Mouse (Mus musculus) ES-Bruce4 (cell line): ENCODE data around the gene Ccsap. TPM values are rescaled to one million over a fixed set of nuclear protein-coding genes. Genes with fewer than 3 reads are reported as not detected.
A peak's percentile ranks its signal among the peaks of the same experiment; 100 is the strongest.

Source experiments
- H3K27ac ChIP-seq: 2 replicates; pipeline ENCODE4 v1.5.1; 2012; ENCODE audit warnings: low read length, inconsistent platforms; ENCODE audit not compliant: insufficient read depth
- H3K27me3 ChIP-seq: 2 replicates; pipeline ENCODE4 v1.6.1; 2012; ENCODE audit warnings: mild to moderate bottlenecking, low read length, inconsistent platforms; ENCODE audit not compliant: control insufficient read depth, poor library complexity, insufficient read depth, severe bottlenecking
- H3K36me3 ChIP-seq: 2 replicates; pipeline ENCODE4 v1.6.1; 2012; ENCODE audit warnings: inconsistent platforms, mild to moderate bottlenecking, low read length, moderate library complexity; ENCODE audit not compliant: control insufficient read depth, poor library complexity, insufficient read depth, severe bottlenecking
- H3K4me1 ChIP-seq: one replicate; pipeline ENCODE4 v1.8.1; 2011; ENCODE audit warnings: low read length; ENCODE audit not compliant: control insufficient read depth, insufficient read depth
- H3K4me3 ChIP-seq: 2 replicates; pipeline ENCODE4 v1.5.1; 2011; ENCODE audit warnings: low read depth, mild to moderate bottlenecking, low read length
- H3K9ac ChIP-seq: 2 replicates; pipeline ENCODE4 v1.6.1; 2012; ENCODE audit warnings: low read depth, mild to moderate bottlenecking, inconsistent platforms; ENCODE audit not compliant: poor library complexity, severe bottlenecking
- H3K9me3 ChIP-seq: replicated peaks from 2 replicates; pipeline ENCODE4 v1.6.1; 2012; ENCODE audit warnings: mild to moderate bottlenecking, low read length, inconsistent platforms; ENCODE audit not compliant: control insufficient read depth, poor library complexity, insufficient read depth, severe bottlenecking
- CTCF ChIP-seq: IDR thresholded peaks from one replicate; pipeline ENCODE4 v1.8.1; 2011; ENCODE audit warnings: low read depth, low read length
- EP300 ChIP-seq: IDR thresholded peaks from 2 replicates; pipeline ENCODE4 v1.6.1; 2011; ENCODE audit warnings: low read depth, low read length; ENCODE audit not compliant: insufficient read depth
- POLR2A ChIP-seq: IDR thresholded peaks from one replicate; pipeline ENCODE4 v1.8.1; 2011; ENCODE audit warnings: low read length; ENCODE audit not compliant: insufficient read depth
- polyA plus RNA-seq: library from polyadenylated mRNA; stranded (reverse); fragments of >200 nt; gene quantifications from 2 replicates; pipeline ENCODE4 v1.2.4, GENCODE M21; 2011; ENCODE audit warnings: low read depth; ENCODE audit not compliant: missing spikeins, insufficient read depth, insufficient read length

Ccsap gene
- polyA plus RNA-seq, 1 experiment: 6.6 TPM

DNA sequence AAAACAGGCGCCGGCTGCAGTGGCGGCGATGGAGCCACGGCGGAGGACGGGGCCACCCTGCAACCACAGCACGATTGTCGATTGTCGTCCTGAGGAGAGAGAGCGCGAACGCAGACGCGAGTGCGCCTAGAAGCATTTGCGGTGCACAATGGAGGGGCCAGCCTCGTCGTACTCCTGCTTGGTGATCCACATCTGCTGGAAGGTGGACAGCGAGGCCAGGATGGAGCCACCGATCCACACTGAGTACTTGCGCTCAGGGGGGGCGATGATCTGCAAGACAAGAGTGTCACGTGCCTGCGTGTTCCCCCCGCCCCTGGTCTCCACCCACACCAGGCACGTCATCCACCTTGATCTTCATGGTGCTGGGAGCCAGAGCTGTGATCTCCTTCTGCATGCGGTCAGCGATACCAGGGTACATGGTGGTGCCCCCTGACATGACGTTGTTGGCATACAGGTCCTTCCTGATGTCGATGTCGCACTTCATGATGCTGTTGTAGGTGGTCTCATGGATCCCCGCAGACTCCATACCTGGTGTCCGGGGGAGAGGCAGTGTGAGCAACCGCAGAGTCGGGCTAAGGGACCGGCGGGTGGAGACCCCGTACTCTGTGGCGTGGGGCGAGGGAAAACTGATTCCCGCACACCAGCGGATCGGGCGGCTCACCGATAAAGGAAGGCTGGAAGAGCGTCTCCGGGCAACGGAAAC is 32.0 kb upstream of the Ccsap start:
- no peak overlapping the region for H3K27ac ChIP-seq
- no peaks in the 10 kb centered on the region for H3K9me3 ChIP-seq
- no peak for TF ChIP-seq POLR2A
- no peaks in the 10 kb centered on the region for H3K4me1 ChIP-seq
- peak overlapping the region; percentile 38 for H3K4me3 ChIP-seq
- no peak overlapping the region for H3K9ac ChIP-seq
- no peaks in the 10 kb centered on the region for H3K36me3 ChIP-seq
- H3K27me3 ChIP-seq: no peaks in the 10 kb centered on the region

DNA sequence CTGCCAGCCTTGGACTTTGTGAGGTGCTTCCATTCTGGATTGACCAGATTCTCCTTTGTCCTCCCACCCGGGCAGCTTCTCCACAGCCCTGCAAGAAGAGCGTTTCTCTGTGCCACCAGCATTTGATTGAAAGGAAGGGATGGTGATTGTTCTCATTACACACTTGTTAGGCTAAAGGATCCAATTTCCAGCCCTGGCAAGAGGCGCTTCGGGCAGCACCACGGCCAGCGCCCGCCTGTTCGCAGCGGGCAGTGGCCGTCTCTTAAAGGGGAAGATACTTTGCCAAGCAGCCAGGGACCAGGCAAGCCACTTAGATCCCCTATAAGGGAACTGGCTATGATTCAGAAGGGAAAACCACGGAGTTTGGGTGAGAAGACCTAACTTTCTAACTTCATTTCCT is 31.3 kb upstream of the Ccsap start:
- H3K36me3 ChIP-seq: no peaks in the 10 kb centered on the region
- no peak overlapping the region for H3K4me3 ChIP-seq

DNA sequence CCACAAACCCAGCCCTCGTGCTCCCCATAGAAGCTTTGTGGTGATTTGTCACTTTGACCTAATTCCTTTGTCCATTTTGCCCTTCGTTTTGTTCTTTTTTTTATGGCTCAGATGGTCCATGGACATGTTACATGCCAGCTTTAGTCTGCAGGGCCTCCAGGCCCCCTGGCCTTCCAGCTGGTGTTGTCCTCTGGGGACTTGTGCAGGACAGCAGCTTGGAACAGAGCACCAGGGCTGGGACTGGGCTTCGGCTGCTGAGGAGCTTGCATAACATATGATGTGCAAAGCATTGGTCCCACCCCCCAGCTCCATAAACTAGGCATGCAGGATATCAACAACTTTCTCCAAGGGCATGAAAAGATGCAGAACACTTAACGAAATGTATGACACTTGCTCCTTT is 29.8 kb upstream of the Ccsap start:
- H3K4me3 ChIP-seq: no peak overlapping the region
- H3K27ac ChIP-seq: no peak overlapping the region
- H3K9ac ChIP-seq: no peak overlapping the region
- no peaks in the 10 kb centered on the region for H3K4me1 ChIP-seq
- no peaks in the 10 kb centered on the region for H3K27me3 ChIP-seq
- no peaks in the 10 kb centered on the region for H3K9me3 ChIP-seq
- TF ChIP-seq CTCF (no peak), POLR2A (no peak), EP300 (no peak)
- no peaks in the 10 kb centered on the region for H3K36me3 ChIP-seq

More for the DNA sequence above, 31.3 kb upstream of the Ccsap start:
- no peaks in the 10 kb centered on the region for H3K27me3 ChIP-seq
- no peak overlapping the region for H3K9ac ChIP-seq
- H3K27ac ChIP-seq: no peak overlapping the region
- no peaks in the 10 kb centered on the region for H3K9me3 ChIP-seq
- TF ChIP-seq POLR2A (no peak), EP300 (no peak), CTCF (no peak)
- no peaks in the 10 kb centered on the region for H3K4me1 ChIP-seq

DNA sequence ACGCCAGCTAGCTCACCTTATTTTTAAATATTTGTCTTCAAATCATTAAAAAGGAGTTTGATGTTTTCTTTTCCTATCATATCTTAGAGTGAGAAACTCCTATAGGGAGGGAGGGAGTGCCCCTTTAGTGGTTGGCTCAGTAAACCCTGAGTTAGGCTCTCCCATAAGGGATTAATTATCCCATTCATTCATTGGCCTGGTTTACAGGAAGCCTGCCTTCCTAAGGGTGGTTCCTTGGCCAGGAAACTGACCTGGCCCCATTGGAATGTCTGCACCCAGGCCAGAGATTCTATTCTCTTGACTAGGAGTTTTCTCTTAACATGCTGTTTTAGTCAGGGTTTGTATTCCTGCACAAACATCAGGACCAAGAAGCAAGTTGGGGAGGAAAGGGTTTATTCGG is 27.9 kb upstream of the Ccsap start:
- Histone ChIP-seq H3K4me1 (no peaks in the 10 kb centered on the region), H3K27ac (no peak overlapping the region), H3K4me3 (no peak overlapping the region), H3K9ac (no peak overlapping the region), H3K27me3 (no peaks in the 10 kb centered on the region), H3K36me3 (no peaks in the 10 kb centered on the region), H3K9me3 (no peaks in the 10 kb centered on the region)
- TF ChIP-seq EP300 (no peak), POLR2A (no peak), CTCF (no peak)

DNA sequence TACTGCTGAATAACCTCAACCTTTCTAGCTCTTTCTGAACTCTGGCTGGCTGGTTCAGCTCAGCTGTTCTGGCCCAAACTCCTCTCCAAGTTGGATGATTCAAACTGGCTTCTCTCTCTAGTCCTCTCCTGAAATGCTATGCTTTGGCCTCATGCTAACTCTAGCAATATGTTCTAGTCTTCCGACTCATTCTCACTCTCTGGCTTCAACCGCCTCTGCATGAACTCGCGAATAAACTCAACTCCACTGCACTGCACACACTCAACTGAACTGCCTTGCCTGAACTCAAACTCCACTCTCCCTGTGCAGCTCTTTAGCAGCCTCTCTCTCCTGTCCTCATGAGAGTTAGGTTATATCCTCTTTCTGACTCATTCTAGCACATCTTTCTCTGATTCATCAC is 27.2 kb upstream of the Ccsap start:
- H3K9ac ChIP-seq: no peak overlapping the region
- no peak for TF ChIP-seq POLR2A
- TF ChIP-seq EP300: no peak
- no peak for TF ChIP-seq CTCF
- no peaks in the 10 kb centered on the region for H3K9me3 ChIP-seq
- no peaks in the 10 kb centered on the region for H3K4me1 ChIP-seq
- no peak overlapping the region for H3K27ac ChIP-seq
- H3K27me3 ChIP-seq: no peaks in the 10 kb centered on the region
- H3K36me3 ChIP-seq: no peaks in the 10 kb centered on the region
- H3K4me3 ChIP-seq: no peak overlapping the region

DNA sequence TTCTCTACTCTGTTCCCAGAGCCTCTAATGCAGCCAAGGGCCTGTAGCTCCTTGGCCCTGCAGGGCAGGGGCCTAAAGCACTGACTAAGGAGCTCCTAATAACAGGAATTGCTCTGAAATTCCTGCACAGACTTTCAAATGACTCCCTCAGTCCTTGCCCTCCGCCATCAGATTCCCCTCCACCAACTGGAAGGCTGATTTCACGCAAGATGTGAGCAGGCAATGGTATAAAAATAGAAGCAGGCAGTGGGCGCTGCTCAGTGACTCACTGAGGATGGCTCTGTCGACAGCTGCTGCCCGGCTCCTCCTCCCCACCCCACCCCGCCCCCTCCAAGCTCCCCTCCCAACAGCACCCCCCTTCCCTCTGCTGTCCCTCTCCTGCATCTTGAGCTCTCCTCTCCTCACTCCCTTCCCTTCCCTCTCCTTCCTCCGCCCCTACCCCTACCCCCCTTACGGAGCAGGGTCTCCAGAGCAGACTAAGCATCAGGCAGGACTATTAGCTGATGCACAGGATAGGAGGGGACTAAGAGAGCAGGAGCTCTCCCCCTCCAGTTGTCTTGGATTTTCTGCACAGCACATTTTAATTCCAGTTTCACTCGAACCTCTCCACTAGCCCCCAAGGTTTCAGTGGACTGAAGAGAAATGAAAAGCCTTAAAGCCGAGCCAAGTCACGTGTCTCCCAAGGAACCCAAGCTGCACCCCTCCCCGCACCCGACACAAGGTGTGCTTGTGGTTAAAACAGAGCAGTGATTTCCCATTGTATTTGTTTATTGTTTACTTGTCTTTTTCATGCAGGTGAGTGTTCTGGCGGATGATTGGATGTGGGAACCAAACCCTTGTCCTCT is 24.9 kb upstream of the Ccsap start:
- Histone ChIP-seq H3K27ac (no peak overlapping the region), H3K9me3 (no peaks in the 10 kb centered on the region), H3K4me3 (no peak overlapping the region), H3K4me1 (no peaks in the 10 kb centered on the region), H3K36me3 (no peaks in the 10 kb centered on the region), H3K27me3 (no peaks in the 10 kb centered on the region), H3K9ac (no peak overlapping the region)
- TF ChIP-seq EP300 (no peak), CTCF (no peak), POLR2A (no peak)
